Mouse (Mus musculus): ENCODE data around the gene Ccdc113.

- TF ChIP-seq MAFK (IDR thresholded peaks at IDR 0.05; ENCODE audit: borderline replicate concordance, low read depth, low read length) (no peak), CTCF (IDR thresholded peaks at IDR 0.05 in 2 of 3, conservative IDR thresholded peaks at IDR 0.05 in 1 of 3; ENCODE audit: control insufficient read depth in 1 of 3, insufficient read depth in 1 of 3, low read depth in 2 of 3, low read length in 3 of 3, poor library complexity in 1 of 3, severe bottlenecking in 1 of 3) (no peak), MEF2A (IDR thresholded peaks at IDR 0.05; ENCODE audit: extremely low read depth, insufficient replicate concordance, low read depth, low read length, poor library complexity, severe bottlenecking) (no peak), POLR2A (IDR thresholded peaks at IDR 0.05; ENCODE audit: control insufficient read depth in 1 of 2, insufficient read depth in 1 of 2, low read depth in 1 of 2, low read length in 2 of 2, poor library complexity in 1 of 2) (no peak), TCF12 (IDR thresholded peaks at IDR 0.05; ENCODE audit: low read depth, low read length) (no peak)
Measured at GRCm38 (mm10) chr8:95513219-95513618, 20.7 kb upstream of the Ccdc113 start.
